Mouse (Mus musculus) erythroblast, embryonic 14.5 days (primary cell): ENCODE results near the gene Elane. TPM values are rescaled to one million over a fixed set of nuclear protein-coding genes. Genes with fewer than 3 reads are reported as not detected.

Experiments
- H3K27me3 ChIP-seq: 2 replicates; pipeline ENCODE4 v1.6.1; 2012; ENCODE audit warnings: inconsistent platforms; ENCODE audit not compliant: control insufficient read depth
- H3K36me3 ChIP-seq: 2 replicates; pipeline ENCODE4 v1.6.1; 2012; ENCODE audit warnings: mild to moderate bottlenecking, inconsistent platforms; ENCODE audit not compliant: control insufficient read depth
- H3K4me1 ChIP-seq: 2 replicates; pipeline ENCODE4 v1.6.1; 2012; ENCODE audit warnings: inconsistent platforms; ENCODE audit not compliant: control insufficient read depth
- H3K4me3 ChIP-seq: replicated peaks from 2 replicates; pipeline ENCODE3; 2012; ENCODE audit warnings: moderate library complexity, mild to moderate bottlenecking, inconsistent platforms
- H3K9me3 ChIP-seq: 2 replicates; pipeline ENCODE4 v1.6.1; 2012; ENCODE audit warnings: low read length, inconsistent platforms, mixed read lengths; ENCODE audit not compliant: control insufficient read depth
- GATA1 ChIP-seq: IDR thresholded peaks from 2 replicates; pipeline ENCODE4 v1.6.1; 2012; ENCODE audit warnings: low read length, inconsistent platforms, mixed read lengths
- TAL1 ChIP-seq: IDR thresholded peaks from 3 replicates; pipeline ENCODE4 v1.6.1; 2012; ENCODE audit warnings: low read length, inconsistent platforms, mixed read lengths
- polyA plus RNA-seq: library from polyadenylated mRNA; stranded (reverse); fragments of >175 nt; gene quantifications from 2 replicates; pipeline ENCODE4 v1.2.3, GENCODE M21; 2012

Elane gene
- polyA plus RNA-seq, 1 experiment: 1.8 TPM

- H3K9me3 ChIP-seq: peaks cover 15% of the 10 kb centered on the region
- H3K36me3 ChIP-seq: peaks cover 16% of the 10 kb centered on the region
- peaks cover 93% of the 10 kb centered on the region for H3K4me1 ChIP-seq
- peak within 1 kb of the TSS; percentile 83 for H3K4me3 ChIP-seq
- peaks cover 52% of the 10 kb centered on the region for H3K27me3 ChIP-seq
- no peak for TF ChIP-seq GATA1
- no peak for TF ChIP-seq TAL1
Observed at GRCm38 (mm10) chr10:79916808-79917531, 30.9 kb downstream of the Elane start, which contains the start of gene Kiss1r. Gene Kiss1r, plus strand, starts transcription at chr10:79916971.

GRCm38 (mm10) chr10:79917532-79918100, 31.6 kb downstream of the Elane start:
- TF ChIP-seq GATA1 (no peak), TAL1 (no peak)
- Histone ChIP-seq H3K4me3 (peak overlapping the region; percentile 83), H3K9me3 (peaks cover 15% of the 10 kb centered on the region), H3K27me3 (peaks cover 58% of the 10 kb centered on the region), H3K4me1 (peaks cover 86% of the 10 kb centered on the region), H3K36me3 (peaks cover 10% of the 10 kb centered on the region)

- H3K9me3 ChIP-seq: peaks cover 15% of the 10 kb centered on the region
- peaks cover 66% of the 10 kb centered on the region for H3K27me3 ChIP-seq
- peaks cover 3% of the 10 kb centered on the region for H3K36me3 ChIP-seq
- H3K4me3 ChIP-seq: no peak overlapping the region
- H3K4me1 ChIP-seq: peaks cover 79% of the 10 kb centered on the region
- TF ChIP-seq GATA1 (no peak), TAL1 (no peak)
Observed at GRCm38 (mm10) chr10:79918231-79919078, 32.4 kb downstream of the Elane start.

- peaks cover 71% of the 10 kb centered on the region for H3K4me1 ChIP-seq
- H3K4me3 ChIP-seq: no peak overlapping the region
- peaks cover 15% of the 10 kb centered on the region for H3K9me3 ChIP-seq
- no peaks in the 10 kb centered on the region for H3K36me3 ChIP-seq
- TF ChIP-seq GATA1 (no peak), TAL1 (no peak)
- H3K27me3 ChIP-seq: peaks cover 72% of the 10 kb centered on the region
Observed at GRCm38 (mm10) chr10:79919251-79919849, 33.3 kb downstream of the Elane start.

GRCm38 (mm10) chr10:79920056-79920890, 34.2 kb downstream of the Elane start:
- Histone ChIP-seq H3K27me3 (peaks cover 72% of the 10 kb centered on the region), H3K4me3 (no peak overlapping the region), H3K4me1 (peaks cover 66% of the 10 kb centered on the region), H3K36me3 (no peaks in the 10 kb centered on the region), H3K9me3 (peaks cover 15% of the 10 kb centered on the region)
- TF ChIP-seq GATA1 (no peak), TAL1 (no peak)

GRCm38 (mm10) chr10:79920958-79921535, 35.0 kb downstream of the Elane start, which contains the start of gene R3hdm4:
Gene R3hdm4, minus strand, starts transcription at chr10:79921208.
- Histone ChIP-seq H3K36me3 (no peaks in the 10 kb centered on the region), H3K27me3 (peaks cover 72% of the 10 kb centered on the region), H3K4me1 (peaks cover 67% of the 10 kb centered on the region), H3K9me3 (peaks cover 15% of the 10 kb centered on the region), H3K4me3 (no peak within 1 kb of the TSS)
- TF ChIP-seq TAL1 (no peak), GATA1 (no peak)

GRCm38 (mm10) chr10:79921572-79921971, 35.5 kb downstream of the Elane start:
- TF ChIP-seq GATA1: no peak
- no peak for TF ChIP-seq TAL1
- peaks cover 15% of the 10 kb centered on the region for H3K9me3 ChIP-seq
- H3K36me3 ChIP-seq: no peaks in the 10 kb centered on the region
- H3K4me3 ChIP-seq: no peak overlapping the region
- H3K27me3 ChIP-seq: peaks cover 72% of the 10 kb centered on the region
- peaks cover 67% of the 10 kb centered on the region for H3K4me1 ChIP-seq
